Mouse (Mus musculus) erythroblast, embryonic 14.5 days (primary cell): Measurements from ENCODE around the gene Gm17662.

Experiments used
- GATA1 ChIP-seq: IDR thresholded peaks from 2 replicates; pipeline ENCODE4 v1.6.1; 2012; ENCODE audit warnings: low read length, inconsistent platforms, mixed read lengths
- TAL1 ChIP-seq: IDR thresholded peaks from 3 replicates; pipeline ENCODE4 v1.6.1; 2012; ENCODE audit warnings: low read length, inconsistent platforms, mixed read lengths

DNA sequence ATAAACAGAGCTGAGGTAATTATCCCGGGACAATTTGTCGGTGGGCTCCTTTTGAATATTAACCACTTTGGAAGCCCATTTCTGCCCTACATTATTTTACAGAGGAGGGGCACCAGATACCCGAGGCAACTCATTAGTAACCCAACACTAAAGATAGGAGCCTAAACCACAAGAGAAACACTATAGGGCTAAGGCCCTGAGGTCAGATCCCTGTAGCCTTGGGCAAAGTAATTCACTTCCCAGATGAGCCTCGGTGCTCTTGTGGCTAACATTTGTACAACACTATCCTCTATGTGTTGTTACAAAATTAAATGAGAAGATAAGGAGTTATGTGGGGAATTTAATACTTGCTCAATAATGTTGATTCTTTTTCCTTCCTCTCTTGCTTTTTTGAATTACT, 13.6 kb upstream of the Gm17662 start:
- no peak for TF ChIP-seq GATA1
- TF ChIP-seq TAL1, result no peak
